22 mouse cellular contexts compared by ENCODE assay signal in the genomic region with DNA sequence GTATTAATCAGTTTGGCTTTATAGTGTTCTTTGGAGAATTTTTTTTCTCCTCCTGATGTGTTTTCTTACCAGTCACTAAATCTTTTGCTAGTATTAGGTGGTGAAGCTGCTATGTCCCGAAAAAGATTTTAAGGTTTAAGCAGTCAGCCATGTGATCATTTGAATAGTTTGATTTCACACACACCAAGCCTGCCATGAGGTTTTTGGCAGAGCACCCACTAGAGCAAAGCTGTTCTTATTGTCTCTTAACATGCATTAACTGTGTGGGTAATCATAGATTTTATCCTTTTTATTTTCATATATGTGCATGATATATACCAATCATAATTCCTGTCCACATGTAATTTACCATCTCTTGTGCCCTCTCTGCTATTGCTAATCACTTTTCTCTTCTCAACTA.
A peak's percentile ranks its signal among the peaks of the same experiment; 100 is the strongest.
DNase-seq lines count a peak whose midpoint lies in the region; ATAC-seq and TF ChIP-seq lines count a peak whose summit lies in the region.
"Had no signal": no experiment of that assay in that cellular context is flagged by ENCODE, and none has a peak within 500 bp of the region (broad histone marks: within the 10 kb centered on the region; RNA-seq: fewer than 3 reads in every experiment).

No protein-coding gene starts in this region.

- peak; percentile 67; the same call in 1 of the 2 replicates for ATAC-seq in forebrain, embryonic 15.5 days (replicated peaks)
- ATAC-seq in forebrain, embryonic 11.5 days (replicated peaks; ENCODE audit: low FRiP score): no peak
- ATAC-seq in forebrain, postnatal 0 days: no peak; the same call in 1 of the 2 replicates
- ATAC-seq in forebrain, embryonic 12.5 days (ENCODE audit: low FRiP score): no peak

- intact Hi-C loops in left cerebral cortex, postnatal 25 days (cut with DNase I): no loop called here

- H3K36me3 ChIP-seq in forebrain, embryonic 15.5 days: no peaks in the 10 kb centered on the region
- no peaks in the 10 kb centered on the region for H3K36me3 ChIP-seq in forebrain, embryonic 11.5 days (ENCODE audit: control insufficient read depth, insufficient read depth, low read length)
- H3K36me3 ChIP-seq in forebrain, postnatal 0 days (ENCODE audit: insufficient read depth): no peaks in the 10 kb centered on the region
- H3K36me3 ChIP-seq in forebrain, embryonic 12.5 days (replicated peaks): no peaks in the 10 kb centered on the region
- H3K36me3 ChIP-seq: embryonic facial prominence, embryonic 13.5 days; embryonic facial prominence, embryonic 15.5 days had no signal

- 67% methylated on average over 1 of the region's 1 CpGs for WGBS in forebrain, embryonic 15.5 days
- 78% methylated on average over 1 of the region's 1 CpGs for WGBS in forebrain, embryonic 11.5 days
- 35% methylated on average over 1 of the region's 1 CpGs for WGBS in forebrain, postnatal 0 days
- 86% methylated on average over 1 of the region's 1 CpGs for WGBS in forebrain, embryonic 12.5 days

- no peak overlapping the region for H3K27ac ChIP-seq in forebrain, embryonic 15.5 days (replicated peaks)
- H3K27ac ChIP-seq in forebrain, embryonic 11.5 days (ENCODE audit: low read depth, low read length): no peak overlapping the region
- no peak overlapping the region for H3K27ac ChIP-seq in forebrain, postnatal 0 days (ENCODE audit: low read depth, low read length)
- no peak overlapping the region for H3K27ac ChIP-seq in forebrain, embryonic 12.5 days
- H3K27ac ChIP-seq: embryonic facial prominence, embryonic 13.5 days; embryonic facial prominence, embryonic 15.5 days; gastrocnemius, adult 2 months had no signal

- DNase-seq in forebrain, embryonic 11.5 days (ENCODE audit: low spot score): no peak
- peak; percentile 24 for DNase-seq in forebrain, postnatal 0 days
- peak; percentile 41 for DNase-seq in adipocyte (ENCODE audit: low spot score)
- peak; percentile 24 for DNase-seq in brain, adult 2 months (ENCODE audit: low read depth, low spot score)
- no peak for DNase-seq in left cerebral cortex, postnatal 25 days (ENCODE audit: low spot score in 2 of 2)
- no peak for DNase-seq in c-Kit-positive CD71-positive TER-119-positive erythroid progenitor cells, embryonic 14.5 days (ENCODE audit: low spot score)
- DNase-seq: adrenal gland, adult 8-10 months; adrenal gland, postnatal 14 days; adrenal gland, postnatal 36 days; cerebellum, adult 11 months; cerebellum, adult 18-20 months; cerebellum, adult 8-10 months; cerebellum, adult 9-11 months; cerebellum, postnatal 14 days; cerebellum, postnatal 36 days; embryo, embryonic 11 days; gastrocnemius, adult 2 months had no signal

- H3K9ac ChIP-seq in forebrain, embryonic 15.5 days (replicated peaks): no peak overlapping the region
- H3K9ac ChIP-seq in forebrain, embryonic 11.5 days (ENCODE audit: low read length): no peak overlapping the region
- H3K9ac ChIP-seq in forebrain, postnatal 0 days: no peak overlapping the region
- no peak overlapping the region for H3K9ac ChIP-seq in forebrain, embryonic 12.5 days
- H3K9ac ChIP-seq: embryonic facial prominence, embryonic 13.5 days; embryonic facial prominence, embryonic 15.5 days had no signal

- H3K4me3 ChIP-seq in forebrain, embryonic 15.5 days: no peak overlapping the region
- no peak overlapping the region for H3K4me3 ChIP-seq in forebrain, embryonic 11.5 days (ENCODE audit: low read depth, low read length)
- H3K4me3 ChIP-seq in forebrain, postnatal 0 days (ENCODE audit: low read depth, low read length): no peak overlapping the region
- no peak overlapping the region for H3K4me3 ChIP-seq in forebrain, embryonic 12.5 days (replicated peaks)
- H3K4me3 ChIP-seq: embryonic facial prominence, embryonic 13.5 days; embryonic facial prominence, embryonic 15.5 days; erythroblast, embryonic 14.5 days; gastrocnemius, adult 2 months had no signal

- TF ChIP-seq CTCF in forebrain, postnatal 0 days (IDR thresholded peaks at IDR 0.05; ENCODE audit: low read depth): no peak

- no peaks in the 10 kb centered on the region for H3K27me3 ChIP-seq in forebrain, embryonic 15.5 days
- H3K27me3 ChIP-seq in forebrain, embryonic 11.5 days (ENCODE audit: control insufficient read depth, insufficient read depth, low read length): no peaks in the 10 kb centered on the region
- H3K27me3 ChIP-seq in forebrain, postnatal 0 days (ENCODE audit: insufficient read depth, low read length): no peaks in the 10 kb centered on the region
- H3K27me3 ChIP-seq in forebrain, embryonic 12.5 days: no peaks in the 10 kb centered on the region
- H3K27me3 ChIP-seq: embryonic facial prominence, embryonic 13.5 days; embryonic facial prominence, embryonic 15.5 days had no signal

- H3K4me2 ChIP-seq in forebrain, embryonic 15.5 days (replicated peaks): no peak overlapping the region
- no peak overlapping the region for H3K4me2 ChIP-seq in forebrain, embryonic 11.5 days (ENCODE audit: low read depth, low read length, severe bottlenecking)
- H3K4me2 ChIP-seq in forebrain, postnatal 0 days (ENCODE audit: low read depth): no peak overlapping the region
- H3K4me2 ChIP-seq in forebrain, embryonic 12.5 days: no peak overlapping the region
- H3K4me2 ChIP-seq: embryonic facial prominence, embryonic 13.5 days; embryonic facial prominence, embryonic 15.5 days had no signal

- H3K4me1 ChIP-seq in forebrain, embryonic 15.5 days: no peaks in the 10 kb centered on the region
- H3K4me1 ChIP-seq in forebrain, embryonic 11.5 days (replicated peaks; ENCODE audit: control insufficient read depth, insufficient read depth, low read length): no peaks in the 10 kb centered on the region
- H3K4me1 ChIP-seq in forebrain, postnatal 0 days (ENCODE audit: insufficient read depth): no peaks in the 10 kb centered on the region
- no peaks in the 10 kb centered on the region for H3K4me1 ChIP-seq in forebrain, embryonic 12.5 days
- H3K4me1 ChIP-seq: embryonic facial prominence, embryonic 15.5 days had no signal

- H3K9me3 ChIP-seq in forebrain, embryonic 15.5 days: no peaks in the 10 kb centered on the region
- H3K9me3 ChIP-seq in forebrain, embryonic 11.5 days (ENCODE audit: control insufficient read depth, low read length): no peaks in the 10 kb centered on the region
- H3K9me3 ChIP-seq in forebrain, postnatal 0 days (ENCODE audit: low read length): no peaks in the 10 kb centered on the region
- H3K9me3 ChIP-seq in forebrain, embryonic 12.5 days: no peaks in the 10 kb centered on the region
- H3K9me3 ChIP-seq: embryonic facial prominence, embryonic 13.5 days; embryonic facial prominence, embryonic 15.5 days had no signal

Comparison
In these comparisons a context has a peak if more than half of its experiments do, and no peak if none do; other contexts are left out.
1. DNase-seq: peak in forebrain, postnatal 0 days (single experiment), adipocyte (single experiment) and brain, adult 2 months (single experiment); none in forebrain, embryonic 11.5 days (single experiment), left cerebral cortex, postnatal 25 days (0 of 2) and c-Kit-positive CD71-positive TER-119-positive erythroid progenitor cells, embryonic 14.5 days (single experiment).